Mouse (Mus musculus): ENCODE measurements around the gene Mms22l.

The Mms22l gene

GRCm38 (mm10) chr4:24496116-24496952 is at the start of gene Mms22l:
Mms22l (plus strand) TSS chr4:24496451.
- peak; percentile 93 for DNase-seq (ENCODE audit: low read depth, low spot score)

- peak; percentile 55 for DNase-seq (ENCODE audit: low read depth, low spot score)
Measured at GRCm38 (mm10) chr4:24484046-24484445, 12.2 kb upstream of the Mms22l start.

GRCm38 (mm10) chr4:24496953-24497319 is 685 bp downstream of the Mms22l start:
- no peak for DNase-seq (ENCODE audit: low read depth, low spot score)

- DNase-seq (ENCODE audit: low read depth, low spot score), result no peak
Measured at GRCm38 (mm10) chr4:24509195-24509594, 12.9 kb downstream of the Mms22l start.

GRCm38 (mm10) chr4:24536989-24537388 is 40.7 kb downstream of the Mms22l start:
- no peak for DNase-seq (ENCODE audit: low read depth, low spot score)

GRCm38 (mm10) chr4:24543421-24543820 is 47.2 kb downstream of the Mms22l start:
- no peak for DNase-seq (ENCODE audit: low read depth, low spot score)

- peak; percentile 42 for DNase-seq (ENCODE audit: low read depth, low spot score)
Measured at GRCm38 (mm10) chr4:24544677-24545151, 48.5 kb downstream of the Mms22l start.

GRCm38 (mm10) chr4:24556116-24556820 is 60.0 kb downstream of the Mms22l start:
- no peak for DNase-seq (ENCODE audit: low read depth, low spot score)

- DNase-seq (ENCODE audit: low read depth, low spot score), result no peak
Measured at GRCm38 (mm10) chr4:24557149-24557548, 60.9 kb downstream of the Mms22l start.

- DNase-seq (ENCODE audit: low read depth, low spot score), result no peak
Measured at GRCm38 (mm10) chr4:24568026-24568425, 71.8 kb downstream of the Mms22l start.

- no peak for DNase-seq (ENCODE audit: low read depth, low spot score)
Measured at GRCm38 (mm10) chr4:24568989-24569556, 72.8 kb downstream of the Mms22l start.

- peak; percentile 72 for DNase-seq (ENCODE audit: low read depth, low spot score)
Measured at GRCm38 (mm10) chr4:24574276-24574675, 78.0 kb downstream of the Mms22l start.

GRCm38 (mm10) chr4:24577594-24577993 is 81.3 kb downstream of the Mms22l start:
- no peak for DNase-seq (ENCODE audit: low read depth, low spot score)

GRCm38 (mm10) chr4:24582295-24582694 is 86.0 kb downstream of the Mms22l start:
- DNase-seq (ENCODE audit: low read depth, low spot score), result no peak

- no peak for DNase-seq (ENCODE audit: low read depth, low spot score)
Measured at GRCm38 (mm10) chr4:24583997-24584396, 87.7 kb downstream of the Mms22l start.

GRCm38 (mm10) chr4:24594824-24595223 is 98.6 kb downstream of the Mms22l start:
- DNase-seq (ENCODE audit: low read depth, low spot score), result no peak

GRCm38 (mm10) chr4:24596942-24597611 is 100.8 kb downstream of the Mms22l start:
- no peak for DNase-seq (ENCODE audit: low read depth, low spot score)

GRCm38 (mm10) chr4:24598637-24599036 is 102.4 kb downstream of the Mms22l start:
- no peak for DNase-seq (ENCODE audit: low read depth, low spot score)

GRCm38 (mm10) chr4:24601711-24602110 is 105.5 kb downstream of the Mms22l start:
- no peak for DNase-seq (ENCODE audit: low read depth, low spot score)

GRCm38 (mm10) chr4:24609085-24609484 is 112.8 kb downstream of the Mms22l start:
- no peak for DNase-seq (ENCODE audit: low read depth, low spot score)

- DNase-seq (ENCODE audit: low read depth, low spot score), result no peak
Measured at GRCm38 (mm10) chr4:24609564-24609963, 113.3 kb downstream of the Mms22l start.

- no peak for DNase-seq (ENCODE audit: low read depth, low spot score)
Measured at GRCm38 (mm10) chr4:24620005-24620404, 123.8 kb downstream of the Mms22l start.
